Mouse (Mus musculus) CD8-positive naive resting alpha-beta T cell, adult 2 months (primary cell): ENCODE measurements around the gene Hilpda.

Experiments
- DNase-seq, 2 experiments: peaks; one replicate each; pipeline ENCODE4 v3.0.0; 2022; ENCODE audit warnings: low read depth in 2 of 2, low spot score in 2 of 2

Gene Hilpda

GRCm38 (mm10) chr6:29272312-29273072, at the start of gene Hilpda:
Gene Hilpda (plus strand): TSS chr6:29272488.
- peak; percentile 88 to 90 for DNase-seq

DNA sequence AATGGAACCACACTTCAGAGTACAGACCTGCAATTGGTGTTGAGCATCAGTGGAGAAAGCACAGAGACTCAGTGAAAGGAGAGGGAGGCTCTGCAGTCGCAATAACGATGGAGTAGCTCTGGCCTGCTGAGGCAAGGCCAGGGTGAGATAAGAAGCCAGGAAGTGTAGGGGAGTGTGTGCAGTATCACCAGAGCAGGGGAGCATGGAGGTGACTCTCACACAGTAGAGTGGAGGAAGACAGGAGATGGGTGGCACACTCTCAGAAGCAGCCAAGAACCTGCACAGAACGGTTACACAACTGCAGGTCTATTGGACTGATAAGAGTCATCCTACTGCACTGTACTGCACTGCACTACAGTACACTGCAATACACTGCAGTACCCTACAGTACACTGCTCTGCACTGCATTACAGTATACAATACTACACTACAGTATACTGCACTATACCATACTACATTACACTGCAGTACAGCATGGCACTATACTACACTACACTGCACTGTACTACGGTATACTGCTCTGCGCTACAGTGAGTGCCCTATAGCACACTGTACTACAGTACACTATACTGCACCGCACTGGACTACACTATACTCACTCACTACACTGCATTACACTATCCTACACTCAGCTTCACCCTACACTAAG, 42.9 kb upstream of the Hilpda start:
- no peak for DNase-seq

GRCm38 (mm10) chr6:29230386-29230785, 41.9 kb upstream of the Hilpda start:
- no peak for DNase-seq

GRCm38 (mm10) chr6:29231799-29232198, 40.5 kb upstream of the Hilpda start:
- DNase-seq: no peak

GRCm38 (mm10) chr6:29232321-29232720, 40.0 kb upstream of the Hilpda start:
- peak; percentile 46 to 53 for DNase-seq

DNA sequence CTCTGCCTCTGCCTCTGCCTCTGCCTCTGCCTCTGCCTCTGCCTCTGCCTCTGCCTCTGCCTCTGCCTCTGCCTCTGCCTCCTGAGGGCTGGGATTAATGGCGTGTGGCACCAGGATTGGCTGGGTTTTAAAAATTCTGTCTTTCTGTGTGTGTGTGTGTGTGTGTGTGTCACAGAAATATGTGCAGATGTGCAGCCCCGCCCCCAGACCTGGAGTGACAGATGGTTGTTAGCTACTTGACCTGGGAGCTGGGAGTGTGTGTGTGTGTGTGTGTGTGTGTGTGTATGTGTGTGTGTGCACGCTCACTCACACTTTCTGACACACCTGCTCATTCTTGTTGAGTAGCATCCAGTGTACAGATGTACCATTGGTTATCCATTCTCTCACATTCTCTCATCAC, 38.6 kb upstream of the Hilpda start:
- no peak for DNase-seq

- DNase-seq: peak; percentile 28 to 45
Measured at GRCm38 (mm10) chr6:29234272-29234671, 38.0 kb upstream of the Hilpda start.

DNA sequence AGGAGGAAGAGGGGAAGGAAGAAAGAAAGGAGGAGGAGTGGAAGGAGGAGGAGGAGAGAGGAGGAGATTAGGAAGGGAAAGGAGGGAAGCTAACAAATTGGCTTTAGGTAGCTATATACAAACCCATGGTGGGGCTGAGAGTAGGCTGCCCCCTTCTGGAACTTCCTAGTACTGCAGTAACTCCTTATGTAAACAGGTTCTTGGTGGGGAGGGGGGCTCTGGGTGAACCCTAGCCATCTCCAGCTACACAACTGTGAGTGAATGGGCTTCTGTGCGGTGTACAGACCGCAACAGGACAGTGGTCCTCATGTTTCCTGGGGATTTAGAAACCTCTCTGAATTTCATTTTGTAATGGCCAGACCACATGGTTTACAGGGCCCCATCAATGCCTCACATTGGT, 31.5 kb upstream of the Hilpda start:
- DNase-seq: peak; percentile 66 to 73

GRCm38 (mm10) chr6:29241697-29242096, 30.6 kb upstream of the Hilpda start:
- peak in 1 of 2 experiments; percentile 42 for DNase-seq

- DNase-seq: peak in 1 of 2 experiments; percentile 28
Measured at GRCm38 (mm10) chr6:29242265-29242664, 30.0 kb upstream of the Hilpda start.

- no peak for DNase-seq
Measured at GRCm38 (mm10) chr6:29245272-29246120, 26.8 kb upstream of the Hilpda start.

GRCm38 (mm10) chr6:29246183-29246582, 26.1 kb upstream of the Hilpda start:
- DNase-seq: no peak

GRCm38 (mm10) chr6:29246585-29246984, 25.7 kb upstream of the Hilpda start:
- no peak for DNase-seq

GRCm38 (mm10) chr6:29247072-29247471, 25.2 kb upstream of the Hilpda start:
- DNase-seq: no peak

DNA sequence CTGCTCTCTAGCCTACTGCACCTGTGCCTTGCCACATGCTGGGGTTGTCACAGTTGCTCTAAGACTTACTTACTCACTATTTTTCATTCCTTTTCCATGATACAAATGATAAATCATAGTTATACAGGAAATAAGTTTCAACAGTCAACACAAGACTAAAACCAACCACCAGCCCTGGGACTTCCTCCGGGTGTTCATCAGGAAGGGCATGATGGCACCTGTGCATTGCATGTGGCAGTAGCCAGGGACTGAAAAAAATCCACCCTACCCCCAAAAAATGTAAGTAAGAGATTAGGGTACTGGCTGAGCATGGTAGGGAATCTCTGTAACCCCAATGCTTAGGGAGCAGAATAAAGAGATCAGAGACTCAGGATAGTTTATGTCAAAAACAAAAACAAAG, 12.9 kb upstream of the Hilpda start:
- no peak for DNase-seq

- no peak for DNase-seq
Measured at GRCm38 (mm10) chr6:29261831-29262230, 10.5 kb upstream of the Hilpda start.

- no peak for DNase-seq
Measured at GRCm38 (mm10) chr6:29263650-29264455, 8.4 kb upstream of the Hilpda start.

DNA sequence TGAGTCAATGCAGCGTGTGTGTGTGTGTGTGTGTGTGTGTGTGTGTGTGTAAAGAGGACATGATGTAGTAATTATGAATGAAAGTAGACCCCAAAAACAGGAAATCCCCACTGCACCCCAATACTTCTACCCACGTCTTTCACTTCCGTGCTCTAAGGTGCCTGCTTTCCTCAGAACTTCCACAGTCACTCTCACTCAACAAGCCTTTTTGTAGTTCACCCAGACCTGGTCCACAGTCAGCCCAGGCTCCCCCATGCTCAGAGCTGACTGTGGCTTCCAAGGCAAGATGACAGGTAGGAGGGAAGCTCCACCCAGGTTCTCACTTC, 7.9 kb upstream of the Hilpda start:
- peak in 1 of 2 experiments; percentile 22 for DNase-seq

DNA sequence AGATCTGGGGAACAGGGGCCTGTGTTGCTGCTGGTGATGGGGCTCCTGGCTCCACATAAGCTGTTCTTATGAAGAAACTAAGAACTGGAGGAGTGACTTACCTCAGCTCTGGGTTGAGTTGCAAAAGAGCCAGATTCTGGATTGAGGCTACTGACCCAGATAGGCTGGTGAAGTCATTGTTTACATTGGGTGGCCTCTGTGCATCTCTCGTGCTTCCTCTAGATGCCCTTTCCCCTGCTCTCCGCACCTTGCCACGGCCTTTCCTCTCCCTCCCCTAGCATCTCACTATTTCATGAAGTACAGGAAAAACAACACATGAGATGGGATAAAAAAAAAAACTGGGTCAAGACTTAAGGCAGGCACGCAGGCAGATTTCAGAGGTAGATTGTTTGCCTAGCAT, 5.4 kb upstream of the Hilpda start:
- no peak for DNase-seq

GRCm38 (mm10) chr6:29269006-29269668, 3.2 kb upstream of the Hilpda start:
- DNase-seq: no peak
